Mouse (Mus musculus) neural tube, embryonic 12.5 days (tissue): ENCODE results near the gene Slc30a2. TPM values are rescaled to one million over a fixed set of nuclear protein-coding genes. Genes with fewer than 3 reads are reported as not detected.
"Not testable (repeated sequence)": the region's sequence is repeated elsewhere in the genome, so short reads cannot be mapped to it uniquely, and the experiment has no call there.

Experiments used
- ATAC-seq: fragments of 200-750 bp; cut with Nextera tagmentation; 2 replicates; pipeline ENCODE4 v1.8.0; 2017; ENCODE audit warnings: low read depth, mild to moderate bottlenecking, moderate TSS enrichment, moderate library complexity; ENCODE audit not compliant: low FRiP score
- H3K27ac ChIP-seq: fragments of 300-500 bp; sonication (generic); 2 replicates; pipeline ENCODE4 v1.5.1; 2016
- H3K27me3 ChIP-seq: fragments of 300-500 bp; sonication (generic); replicated peaks from 2 replicates; pipeline ENCODE4 v1.6.1; 2016; ENCODE audit warnings: mild to moderate bottlenecking
- H3K36me3 ChIP-seq: fragments of 300-500 bp; sonication (generic); 2 replicates; pipeline ENCODE4 v1.6.1; 2016; ENCODE audit warnings: mild to moderate bottlenecking
- H3K4me1 ChIP-seq: fragments of 300-500 bp; sonication (generic); 2 replicates; pipeline ENCODE4 v1.6.1; 2016
- H3K4me2 ChIP-seq: fragments of 300-500 bp; sonication (generic); replicated peaks from 2 replicates; pipeline ENCODE4 v1.6.1; 2016; ENCODE audit warnings: mild to moderate bottlenecking
- H3K4me3 ChIP-seq: fragments of 300-500 bp; sonication (generic); 2 replicates; pipeline ENCODE4 v1.5.1; 2016
- H3K9ac ChIP-seq: fragments of 300-500 bp; sonication (generic); 2 replicates; pipeline ENCODE4 v1.6.1; 2016; ENCODE audit warnings: mild to moderate bottlenecking
- H3K9me3 ChIP-seq: fragments of 300-500 bp; sonication (generic); 2 replicates; pipeline ENCODE4 v1.6.1; 2016; ENCODE audit warnings: mild to moderate bottlenecking
- WGBS: fragments of 180-500 bp; shearing (Covaris S2); methylation state at CpG from one replicate; pipeline ENCODE4 v1.1.7; 2016; 5-methylcytosine and 5-hydroxymethylcytosine counted together
- polyA plus RNA-seq: library from polyadenylated mRNA; unstranded; fragments of >200 nt; fragmentation: Nextera tagmentation; extraction: Ambion mirVana; gene quantifications from 2 replicates; pipeline ENCODE4 v1.2.1, GENCODE M21; 2016

Gene Slc30a2
- polyA plus RNA-seq, 1 experiment from 2014 or later: not detected

GRCm38 (mm10) chr4:134365280-134365679, 22.3 kb downstream of the Slc30a2 start:
- no peak overlapping the region for H3K9ac ChIP-seq
- no peak overlapping the region for H3K27ac ChIP-seq
- no peak for ATAC-seq
- H3K4me1 ChIP-seq: 0 out of 2 replicates have a peak, but pooled peaks cover 3% of the 10 kb centered on the region
- peaks cover 26% of the 10 kb centered on the region for H3K27me3 ChIP-seq
- H3K4me2 ChIP-seq: no peak overlapping the region
- H3K4me3 ChIP-seq: no peak overlapping the region
- no peaks in the 10 kb centered on the region for H3K9me3 ChIP-seq
- H3K36me3 ChIP-seq: no peaks in the 10 kb centered on the region
- WGBS: 47% methylated on average over 5 of the region's 5 CpGs

GRCm38 (mm10) chr4:134370649-134371221, 27.8 kb downstream of the Slc30a2 start:
- H3K9ac ChIP-seq: 0 out of 2 replicates have a peak overlapping the region, but pooled peaks have one; percentile 17
- ATAC-seq: no peak
- 1% methylated on average over 18 of the region's 18 CpGs for WGBS
- H3K9me3 ChIP-seq: no peaks in the 10 kb centered on the region
- H3K4me1 ChIP-seq: peaks cover 17% of the 10 kb centered on the region
- H3K36me3 ChIP-seq: no peaks in the 10 kb centered on the region
- H3K27me3 ChIP-seq: peaks cover 40% of the 10 kb centered on the region
- peak overlapping the region; percentile 94 for H3K4me2 ChIP-seq
- H3K4me3 ChIP-seq: peak overlapping the region; percentile 46
- no peak overlapping the region for H3K27ac ChIP-seq

GRCm38 (mm10) chr4:134371316-134371855, 28.4 kb downstream of the Slc30a2 start:
- peak overlapping the region; percentile 94 for H3K4me2 ChIP-seq
- WGBS: 1% methylated on average over 17 of the region's 17 CpGs
- H3K27me3 ChIP-seq: peaks cover 40% of the 10 kb centered on the region
- H3K36me3 ChIP-seq: no peaks in the 10 kb centered on the region
- H3K27ac ChIP-seq: no peak overlapping the region
- 0 out of 2 replicates have a peak overlapping the region, but pooled peaks have one; percentile 17 for H3K9ac ChIP-seq
- H3K4me1 ChIP-seq: peaks cover 17% of the 10 kb centered on the region
- no peak for ATAC-seq
- no peaks in the 10 kb centered on the region for H3K9me3 ChIP-seq
- peak overlapping the region; percentile 46 for H3K4me3 ChIP-seq

GRCm38 (mm10) chr4:134372294-134372747, 29.3 kb downstream of the Slc30a2 start:
- H3K4me2 ChIP-seq: peak overlapping the region; percentile 94
- peak overlapping the region; percentile 38; the same call in 1 of the 2 replicates for H3K9ac ChIP-seq
- no peaks in the 10 kb centered on the region for H3K9me3 ChIP-seq
- ATAC-seq: peak; percentile 75
- WGBS: 1% methylated on average over 16 of the region's 16 CpGs
- H3K27me3 ChIP-seq: peaks cover 40% of the 10 kb centered on the region
- H3K36me3 ChIP-seq: no peaks in the 10 kb centered on the region
- H3K27ac ChIP-seq: no peak overlapping the region
- H3K4me1 ChIP-seq: peaks cover 17% of the 10 kb centered on the region
- peak overlapping the region; percentile 46 for H3K4me3 ChIP-seq

- Histone ChIP-seq H3K4me3 (no peak overlapping the region), H3K4me2 (no peak overlapping the region; the same call in 1 of the 2 replicates), H3K9me3 (no peaks in the 10 kb centered on the region), H3K4me1 (peaks cover 17% of the 10 kb centered on the region), H3K36me3 (no peaks in the 10 kb centered on the region), H3K9ac (no peak overlapping the region), H3K27me3 (peaks cover 39% of the 10 kb centered on the region), H3K27ac (no peak overlapping the region)
- no peak for ATAC-seq
- 82% methylated on average over 8 of the region's 8 CpGs for WGBS
Measured at GRCm38 (mm10) chr4:134373295-134373694, 30.3 kb downstream of the Slc30a2 start.

- Histone ChIP-seq H3K27me3 (peaks cover 30% of the 10 kb centered on the region), H3K36me3 (no peaks in the 10 kb centered on the region), H3K9me3 (no peaks in the 10 kb centered on the region), H3K4me1 (peaks cover 17% of the 10 kb centered on the region), H3K4me3 (no peak overlapping the region), H3K9ac (no peak overlapping the region), H3K4me2 (no peak overlapping the region), H3K27ac (no peak overlapping the region)
- 50% methylated on average over 1 of the region's 1 CpGs for WGBS
- no peak for ATAC-seq
Measured at GRCm38 (mm10) chr4:134374306-134374705, 31.3 kb downstream of the Slc30a2 start.

GRCm38 (mm10) chr4:134378089-134378615, 35.2 kb downstream of the Slc30a2 start:
- Histone ChIP-seq H3K4me1 (no peaks in the 10 kb centered on the region), H3K27ac (no peak overlapping the region), H3K4me2 (no peak overlapping the region), H3K9me3 (no peaks in the 10 kb centered on the region), H3K4me3 (no peak overlapping the region), H3K36me3 (no peaks in the 10 kb centered on the region), H3K27me3 (no peaks in the 10 kb centered on the region), H3K9ac (no peak overlapping the region)
- WGBS: 30% methylated on average over 10 of the region's 10 CpGs
- ATAC-seq: no peak

- H3K27me3 ChIP-seq: no peaks in the 10 kb centered on the region
- WGBS: 87% methylated on average over 8 of the region's 8 CpGs
Measured at GRCm38 (mm10) chr4:134379510-134379909, 36.5 kb downstream of the Slc30a2 start.

GRCm38 (mm10) chr4:134383750-134384149, 40.8 kb downstream of the Slc30a2 start, which contains the start of gene Extl1:
TSS of gene Extl1 (minus strand) at chr4:134383850.
- not testable (repeated sequence) for H3K27ac ChIP-seq, H3K9ac ChIP-seq, H3K27me3 ChIP-seq, H3K9me3 ChIP-seq, H3K4me1 ChIP-seq, H3K36me3 ChIP-seq, H3K4me3 ChIP-seq, H3K4me2 ChIP-seq, ATAC-seq
- 96% methylated on average over 3 of the region's 6 CpGs for WGBS

More at GRCm38 (mm10) chr4:134379510-134379909, 36.5 kb downstream of the Slc30a2 start:
- Histone ChIP-seq H3K36me3 (no peaks in the 10 kb centered on the region), H3K4me2 (no peak overlapping the region), H3K4me3 (no peak overlapping the region), H3K4me1 (no peaks in the 10 kb centered on the region), H3K9ac (no peak overlapping the region), H3K9me3 (no peaks in the 10 kb centered on the region), H3K27ac (no peak overlapping the region)
- ATAC-seq: no peak

- no peaks in the 10 kb centered on the region for H3K9me3 ChIP-seq
- 85% methylated on average over 6 of the region's 6 CpGs for WGBS
- no peaks in the 10 kb centered on the region for H3K4me1 ChIP-seq
- H3K36me3 ChIP-seq: no peaks in the 10 kb centered on the region
- no peak overlapping the region for H3K9ac ChIP-seq
- no peak overlapping the region for H3K27ac ChIP-seq
- no peak for ATAC-seq
- no peak overlapping the region for H3K4me2 ChIP-seq
- no peak overlapping the region for H3K4me3 ChIP-seq
- H3K27me3 ChIP-seq: no peaks in the 10 kb centered on the region
Measured at GRCm38 (mm10) chr4:134387268-134387667, 44.3 kb downstream of the Slc30a2 start.

GRCm38 (mm10) chr4:134388397-134388796, 45.4 kb downstream of the Slc30a2 start:
- Histone ChIP-seq H3K9me3 (no peaks in the 10 kb centered on the region), H3K36me3 (no peaks in the 10 kb centered on the region), H3K4me3 (no peak overlapping the region), H3K4me2 (no peak overlapping the region), H3K4me1 (no peaks in the 10 kb centered on the region), H3K27me3 (no peaks in the 10 kb centered on the region), H3K9ac (no peak overlapping the region), H3K27ac (no peak overlapping the region)
- WGBS: 12% methylated on average over 5 of the region's 5 CpGs
- no peak for ATAC-seq

- H3K9ac ChIP-seq: no peak overlapping the region
- H3K27ac ChIP-seq: no peak overlapping the region
- no peak overlapping the region for H3K4me2 ChIP-seq
- H3K36me3 ChIP-seq: no peaks in the 10 kb centered on the region
- H3K4me1 ChIP-seq: peaks cover 3% of the 10 kb centered on the region
- H3K9me3 ChIP-seq: no peaks in the 10 kb centered on the region
- no peak overlapping the region for H3K4me3 ChIP-seq
- WGBS: 93% methylated on average over 1 of the region's 1 CpGs
- H3K27me3 ChIP-seq: no peaks in the 10 kb centered on the region
- ATAC-seq: no peak
Measured at GRCm38 (mm10) chr4:134391636-134392035, 48.7 kb downstream of the Slc30a2 start.
